Mouse (Mus musculus) kidney, adult 2 months (tissue): ENCODE data around the gene Lix1l.

ENCODE experiments used
- CTCF ChIP-seq: fragments of 200-500 bp; conservative IDR thresholded peaks from 2 replicates; pipeline ENCODE4 v1.5.1; 2011; ENCODE audit warnings: low read depth, mild to moderate bottlenecking, control low read depth, low read length, moderate library complexity, mixed read lengths; ENCODE audit not compliant: insufficient read depth, insufficient read length
- POLR2A ChIP-seq: fragments of 200-500 bp; IDR thresholded peaks from one replicate; pipeline ENCODE4 v1.6.1; 2011; ENCODE audit warnings: low read depth, low read length, control low read depth

GRCm38 (mm10) chr3:96576690-96577541 lies 24.0 kb upstream of the Lix1l start, which contains the start of gene Gm16253:
- TF ChIP-seq CTCF, result no peak
- TF ChIP-seq POLR2A, result no peak
